Mouse (Mus musculus): ENCODE results near the gene Creb1. TPM values are rescaled to one million over a fixed set of nuclear protein-coding genes. Genes with fewer than 3 reads are reported as not detected.

Creb1 gene
- polyA plus RNA-seq (2012; rRNA removed): 22.5 and 26.3 TPM in 2 replicates

GRCm38 (mm10) chr1:64532589-64533470 lies at the start of gene Creb1:
Creb1 (plus strand) TSS chr1:64532645.

GRCm38 (mm10) chr1:64616881-64617714 lies 84.7 kb downstream of the Creb1 start, which contains the start of gene Mettl21a:
Mettl21a (minus strand) TSS chr1:64617242.

Other genes starting within 250 kb of the Creb1 start
- 15.1 and 16.5 TPM in 2 replicates for gene Mettl21a, start 84.6 kb downstream of the Creb1 start, polyA plus RNA-seq (2012; rRNA removed)
- gene Ccnyl1, start 157.8 kb downstream of the Creb1 start, polyA plus RNA-seq (2012; rRNA removed): 39.5 and 40.5 TPM in 2 replicates
- gene Fzd5, start 205.1 kb downstream of the Creb1 start, polyA plus RNA-seq (2012; rRNA removed): 1.5 and 1.7 TPM in 2 replicates